Mouse (Mus musculus) MEL (cell line): Measurements from ENCODE around the gene Ano2. TPM values are rescaled to one million over a fixed set of nuclear protein-coding genes. Genes with fewer than 3 reads are reported as not detected.

Experiments
- DNase-seq: peaks from one replicate; pipeline ENCODE4 v3.0.0; 2011; ENCODE audit warnings: low read depth, low spot score
- H3K27ac ChIP-seq: 2 replicates; pipeline ENCODE4 v1.5.1; 2012; ENCODE audit warnings: low read depth, mild to moderate bottlenecking, control low read depth, low read length, moderate library complexity; ENCODE audit not compliant: control insufficient read depth
- H3K27me3 ChIP-seq, 2 experiments: fragments of 150-350 bp in 1 of 2; sonication (generic) in 1 of 2; 2 replicates each; pipeline ENCODE4 v1.6.1; 2012; ENCODE audit warnings: low read length in 2 of 2, mild to moderate bottlenecking in 2 of 2, improper control_type of control experiment in 1 of 2, moderate library complexity in 1 of 2; ENCODE audit not compliant: insufficient read depth in 2 of 2, control insufficient read depth in 1 of 2
- H3K36me3 ChIP-seq, 2 experiments: 2 replicates each; pipeline ENCODE4 v1.6.1; 2012 to 2014; ENCODE audit warnings: low read length in 2 of 2, improper control_type of control experiment in 1 of 2, inconsistent platforms in 1 of 2, mild to moderate bottlenecking in 1 of 2; ENCODE audit not compliant: insufficient read depth in 2 of 2, control insufficient read depth in 1 of 2
- H3K4me1 ChIP-seq, 2 experiments: fragments of 150-350 bp in 1 of 2; sonication (generic) in 1 of 2; 2 replicates each; pipeline ENCODE4 v1.6.1; 2012; ENCODE audit warnings: low read length in 2 of 2, improper control_type of control experiment in 1 of 2, mild to moderate bottlenecking in 1 of 2; ENCODE audit not compliant: insufficient read depth in 2 of 2, control insufficient read depth in 1 of 2
- H3K4me3 ChIP-seq, 2 experiments: fragments of 150-350 bp in 1 of 2; sonication (generic) in 1 of 2; 2 replicates each; pipeline ENCODE4 v1.5.1; 2012; ENCODE audit warnings: low read depth in 2 of 2, low read length in 2 of 2, mild to moderate bottlenecking in 2 of 2, moderate library complexity in 2 of 2, control low read depth in 1 of 2, improper control_type of control experiment in 1 of 2; ENCODE audit not compliant: control insufficient read depth in 1 of 2, insufficient read depth in 1 of 2
- H3K79me2 ChIP-seq: 2 replicates; pipeline ENCODE4 v1.6.1; 2012; ENCODE audit warnings: mild to moderate bottlenecking, low read length, moderate library complexity; ENCODE audit not compliant: control insufficient read depth, poor library complexity, insufficient read depth
- H3K9ac ChIP-seq: 2 replicates; pipeline ENCODE4 v1.6.1; 2012; ENCODE audit warnings: low read depth, mild to moderate bottlenecking, control low read depth, low read length, moderate library complexity; ENCODE audit not compliant: control insufficient read depth, poor library complexity, severe bottlenecking
- H3K9me3 ChIP-seq: fragments of 150-350 bp; sonication (generic); replicated peaks from 2 replicates; pipeline ENCODE4 v1.6.1; 2012; ENCODE audit warnings: mild to moderate bottlenecking, low read length, improper control_type of control experiment, moderate library complexity; ENCODE audit not compliant: insufficient read depth
- BHLHE40 ChIP-seq: IDR thresholded peaks from 2 replicates; pipeline ENCODE4 v1.6.1; 2012; ENCODE audit warnings: low read depth, mild to moderate bottlenecking, inconsistent platforms, low read length, improper control_type of control experiment, borderline replicate concordance
- E2F4 ChIP-seq: IDR thresholded peaks from 2 replicates; pipeline ENCODE4 v1.6.1; 2011; ENCODE audit warnings: low read depth, low read length, improper control_type of control experiment, borderline replicate concordance
- EP300 ChIP-seq, 2 experiments: IDR thresholded peaks; 2 replicates each; pipeline ENCODE4 v1.6.1; 2011; ENCODE audit warnings: improper control_type of control experiment in 2 of 2, low read length in 2 of 2, low read depth in 1 of 2, mild to moderate bottlenecking in 1 of 2
- ETS1 ChIP-seq: IDR thresholded peaks from 2 replicates; pipeline ENCODE4 v1.6.1; 2012; ENCODE audit warnings: low read depth, mild to moderate bottlenecking, inconsistent platforms, low read length, improper control_type of control experiment, moderate library complexity
- GATA1 ChIP-seq: IDR thresholded peaks from 2 replicates; pipeline ENCODE4 v1.6.1; 2011; ENCODE audit warnings: low read depth, low read length, improper control_type of control experiment
- KAT2A ChIP-seq: conservative IDR thresholded peaks from 2 replicates; pipeline ENCODE4 v1.6.1; 2012; ENCODE audit warnings: low read depth, low read length, improper control_type of control experiment, inconsistent platforms
- MAFK ChIP-seq: IDR thresholded peaks from 2 replicates; pipeline ENCODE4 v1.6.1; 2011; ENCODE audit warnings: low read depth, mild to moderate bottlenecking, low read length, improper control_type of control experiment, borderline replicate concordance
- MAX ChIP-seq: IDR thresholded peaks from 2 replicates; pipeline ENCODE4 v1.6.1; 2011; ENCODE audit warnings: low read length, improper control_type of control experiment
- MAZ ChIP-seq: IDR thresholded peaks from 2 replicates; pipeline ENCODE4 v1.6.1; 2012; ENCODE audit warnings: low read depth, mild to moderate bottlenecking, inconsistent platforms, low read length, improper control_type of control experiment
- MEF2A ChIP-seq: IDR thresholded peaks from 2 replicates; pipeline ENCODE4 v1.6.1; 2014; ENCODE audit warnings: low read depth, mild to moderate bottlenecking, inconsistent platforms, low read length, improper control_type of control experiment; ENCODE audit not compliant: poor library complexity, insufficient replicate concordance, severe bottlenecking; ENCODE audit errors: extremely low read depth
- MYB ChIP-seq: IDR thresholded peaks from 2 replicates; pipeline ENCODE4 v1.6.1; 2011; ENCODE audit warnings: mild to moderate bottlenecking, low read depth, low read length, improper control_type of control experiment
- MYC ChIP-seq: IDR thresholded peaks from 2 replicates; pipeline ENCODE4 v1.6.1; 2011; ENCODE audit warnings: low read depth, mild to moderate bottlenecking, low read length, improper control_type of control experiment, moderate library complexity
- NRF1 ChIP-seq: IDR thresholded peaks from 2 replicates; pipeline ENCODE4 v1.6.1; 2014; ENCODE audit warnings: low read depth, mild to moderate bottlenecking, inconsistent platforms, low read length, improper control_type of control experiment, moderate library complexity; ENCODE audit not compliant: poor library complexity, insufficient read depth, severe bottlenecking
- POLR2A ChIP-seq, 2 experiments: IDR thresholded peaks; 2 replicates each; pipeline ENCODE4 v1.6.1; 2011 to 2012; ENCODE audit warnings: low read length in 2 of 2, mild to moderate bottlenecking in 2 of 2, control low read depth in 1 of 2, improper control_type of control experiment in 1 of 2, low read depth in 1 of 2, moderate library complexity in 1 of 2; ENCODE audit not compliant: control insufficient read depth in 1 of 2, insufficient read depth in 1 of 2, poor library complexity in 1 of 2
- POLR2AphosphoS5 ChIP-seq: IDR thresholded peaks from 2 replicates; pipeline ENCODE4 v1.6.1; 2012; ENCODE audit warnings: low read depth, borderline replicate concordance, mild to moderate bottlenecking, inconsistent platforms, low read length, moderate library complexity, mixed read lengths
- RCOR1 ChIP-seq: IDR thresholded peaks from 2 replicates; pipeline ENCODE4 v1.6.1; 2012; ENCODE audit warnings: low read depth, mild to moderate bottlenecking, inconsistent platforms, low read length, improper control_type of control experiment
- SMC3 ChIP-seq: IDR thresholded peaks from 2 replicates; pipeline ENCODE4 v1.6.1; 2011; ENCODE audit warnings: low read depth, low read length, improper control_type of control experiment
- TBP ChIP-seq: IDR thresholded peaks from 2 replicates; pipeline ENCODE4 v1.8.0; 2011; ENCODE audit warnings: low read depth, low read length, improper control_type of control experiment
- TCF12 ChIP-seq: IDR thresholded peaks from 2 replicates; pipeline ENCODE4 v1.6.1; 2014; ENCODE audit warnings: low read depth, mild to moderate bottlenecking, inconsistent platforms, low read length, improper control_type of control experiment, moderate library complexity
- USF2 ChIP-seq, 2 experiments: IDR thresholded peaks; 2 replicates each; pipeline ENCODE4 v1.6.1; 2011 to 2012; ENCODE audit warnings: improper control_type of control experiment in 2 of 2, low read length in 2 of 2, borderline replicate concordance in 1 of 2, inconsistent platforms in 1 of 2, low read depth in 1 of 2, mild to moderate bottlenecking in 1 of 2; ENCODE audit not compliant: insufficient read depth in 1 of 2
- ZNF384 ChIP-seq: IDR thresholded peaks from 2 replicates; pipeline ENCODE4 v1.6.1; 2012; ENCODE audit warnings: low read depth, mild to moderate bottlenecking, inconsistent platforms, low read length, improper control_type of control experiment
- polyA plus RNA-seq, 2 experiments: library from polyadenylated mRNA; stranded (reverse) in 1 of 2; unstranded in 1 of 2; fragments of >175 nt in 1 of 2; fragments of >200 nt in 1 of 2; gene quantifications; 2 replicates each; pipeline versions ENCODE4 v1.2.1 to v1.2.4; 2012; ENCODE audit warnings: low replicate concordance in 2 of 2, low read depth in 1 of 2; ENCODE audit not compliant: insufficient read length in 2 of 2, insufficient read depth in 1 of 2, missing spikeins in 1 of 2
- total RNA-seq: library from RNA; depleted of rRNA; stranded (reverse); fragments of 300-350 nt; gene quantifications from 2 replicates; pipeline ENCODE4 v1.2.3, GENCODE M21; 2012

Ano2 gene
- total and polyA plus RNA-seq, 3 experiments, result not detected

DNA sequence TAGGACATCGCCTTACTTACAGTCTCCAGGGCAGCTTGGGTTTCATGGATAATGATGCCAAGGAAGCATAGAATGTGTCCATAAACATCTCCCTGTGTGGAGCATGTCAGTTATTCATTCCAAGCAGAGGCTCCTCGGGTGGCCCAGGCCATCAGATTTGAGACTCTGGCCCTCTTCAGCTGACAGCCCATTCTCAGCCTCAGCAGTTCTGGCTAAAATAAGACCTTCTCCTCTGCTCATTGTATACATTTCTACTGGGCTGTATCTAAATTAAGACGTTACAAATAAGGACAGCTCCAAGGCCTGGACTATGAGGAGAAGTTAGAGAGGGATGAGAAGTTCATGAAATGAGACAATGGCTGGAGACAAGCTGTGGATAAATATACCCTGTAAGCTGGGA, 204.1 kb downstream of the Ano2 start:
- Histone ChIP-seq H3K9ac (no peak overlapping the region), H3K27ac (no peak overlapping the region), H3K4me1 (no peaks in the 10 kb centered on the region), H3K4me3 (no peak overlapping the region), H3K9me3 (no peaks in the 10 kb centered on the region), H3K27me3 (no peaks in the 10 kb centered on the region), H3K79me2 (no peaks in the 10 kb centered on the region), H3K36me3 (no peaks in the 10 kb centered on the region)
- TF ChIP-seq KAT2A, result no peak
- no peak for TF ChIP-seq TCF12
- no peak for TF ChIP-seq SMC3
- TF ChIP-seq NRF1, result no peak
- no peak for TF ChIP-seq POLR2AphosphoS5
- no peak for TF ChIP-seq BHLHE40
- TF ChIP-seq ETS1, result no peak
- no peak for DNase-seq

DNA sequence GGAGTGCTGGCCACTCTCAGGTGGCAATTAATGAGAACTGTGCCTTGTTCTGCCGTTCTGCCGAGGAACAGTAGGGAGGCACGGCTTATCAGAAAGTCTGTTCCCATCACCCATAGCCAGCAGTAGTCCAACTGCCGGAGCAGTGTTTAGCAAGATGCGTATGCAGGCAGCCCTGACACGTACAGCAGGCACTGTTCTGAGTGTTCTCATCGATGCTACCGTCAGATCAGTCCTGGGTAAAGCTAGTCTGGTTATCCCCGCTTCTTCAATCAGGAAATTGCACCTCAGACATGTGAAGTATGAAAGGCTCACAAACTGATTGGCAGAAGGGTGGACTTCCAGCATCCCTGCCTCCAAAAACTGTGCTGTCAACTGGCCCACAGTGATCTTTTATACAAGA, 224.2 kb downstream of the Ano2 start:
- Histone ChIP-seq H3K79me2 (no peaks in the 10 kb centered on the region), H3K4me1 (no peaks in the 10 kb centered on the region)
- TF ChIP-seq POLR2A (IDR thresholded peaks at IDR 0.05; ENCODE audit: control insufficient read depth in 1 of 2, insufficient read depth in 1 of 2, low read depth in 1 of 2, low read length in 2 of 2, poor library complexity in 1 of 2) (no peak), NRF1 (no peak), MEF2A (no peak), MAFK (no peak), ZNF384 (no peak), RCOR1 (no peak), E2F4 (no peak)

DNA sequence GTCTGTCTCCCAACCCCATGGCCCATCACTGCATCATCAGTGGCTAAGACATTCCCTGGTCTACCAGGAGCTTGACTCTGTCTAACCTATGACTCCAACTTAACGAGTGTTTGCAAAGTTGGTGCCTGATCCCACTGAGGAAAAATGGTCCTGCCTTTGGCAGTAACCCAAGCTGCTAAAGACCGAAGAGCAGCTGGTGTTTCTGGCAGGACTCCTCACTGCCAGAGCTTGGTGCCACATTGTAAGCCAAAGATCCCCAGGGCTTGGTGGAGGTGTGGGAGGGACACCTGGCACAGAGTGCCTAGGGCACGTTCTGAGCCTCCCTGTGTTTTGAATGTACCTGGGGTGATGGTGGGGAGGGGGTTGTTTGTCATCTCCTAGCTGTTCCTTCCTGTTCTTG, 232.5 kb downstream of the Ano2 start:
- no peaks in the 10 kb centered on the region for H3K79me2 ChIP-seq
- no peaks in the 10 kb centered on the region for H3K9me3 ChIP-seq
- H3K4me1 ChIP-seq, result no peaks in the 10 kb centered on the region
- H3K36me3 ChIP-seq, result no peaks in the 10 kb centered on the region
- no peak overlapping the region for H3K4me3 ChIP-seq
- no peak for DNase-seq
- no peak overlapping the region for H3K27ac ChIP-seq
- no peaks in the 10 kb centered on the region for H3K27me3 ChIP-seq
- TF ChIP-seq GATA1 (no peak), EP300 (IDR thresholded peaks at IDR 0.05; ENCODE audit: low read depth in 1 of 2, low read length in 2 of 2) (no peak), USF2 (IDR thresholded peaks at IDR 0.05; ENCODE audit: borderline replicate concordance in 1 of 2, insufficient read depth in 1 of 2, low read depth in 1 of 2, low read length in 2 of 2) (no peak), TBP (no peak), MYB (no peak), MYC (no peak), MAZ (no peak), MAX (no peak)
- no peak overlapping the region for H3K9ac ChIP-seq

More for the DNA sequence above, 224.2 kb downstream of the Ano2 start:
- Histone ChIP-seq H3K27ac (no peak overlapping the region), H3K36me3 (no peaks in the 10 kb centered on the region), H3K27me3 (no peaks in the 10 kb centered on the region), H3K4me3 (no peak overlapping the region), H3K9ac (no peak overlapping the region), H3K9me3 (no peaks in the 10 kb centered on the region)
- no peak for DNase-seq
